Mouse (Mus musculus): ENCODE results near the gene 4930563M21Rik. TPM values are rescaled to one million over a fixed set of nuclear protein-coding genes. Genes with fewer than 3 reads are reported as not detected.

Gene 4930563M21Rik
- polyA plus RNA-seq, 1 experiment from 2014 or later = 0.20 TPM

- peak; percentile 97 for DNase-seq (ENCODE audit: low spot score)
- peak within 1 kb of the TSS; percentile 72 for H3K4me3 ChIP-seq
- peaks cover 4% of the 10 kb centered on the region; the same call in 1 of the 2 replicates for H3K36me3 ChIP-seq (replicated peaks)
- H3K27ac ChIP-seq (replicated peaks) = peak within 1 kb of the TSS; percentile 93
- WGBS = under 1% methylated on average over 60 of the region's 60 CpGs
- H3K9me3 ChIP-seq = no peaks in the 10 kb centered on the region
- H3K27me3 ChIP-seq (replicated peaks; ENCODE audit: low read depth, poor library complexity, severe bottlenecking) = no peaks in the 10 kb centered on the region
- peaks cover 20% of the 10 kb centered on the region for H3K4me1 ChIP-seq
Observed at GRCm38 (mm10) chr9:55937664-55938617, 72.4 kb downstream of the 4930563M21Rik start, which contains the start of gene Scaper. Scaper (minus strand) TSS chr9:55938119.

DNA sequence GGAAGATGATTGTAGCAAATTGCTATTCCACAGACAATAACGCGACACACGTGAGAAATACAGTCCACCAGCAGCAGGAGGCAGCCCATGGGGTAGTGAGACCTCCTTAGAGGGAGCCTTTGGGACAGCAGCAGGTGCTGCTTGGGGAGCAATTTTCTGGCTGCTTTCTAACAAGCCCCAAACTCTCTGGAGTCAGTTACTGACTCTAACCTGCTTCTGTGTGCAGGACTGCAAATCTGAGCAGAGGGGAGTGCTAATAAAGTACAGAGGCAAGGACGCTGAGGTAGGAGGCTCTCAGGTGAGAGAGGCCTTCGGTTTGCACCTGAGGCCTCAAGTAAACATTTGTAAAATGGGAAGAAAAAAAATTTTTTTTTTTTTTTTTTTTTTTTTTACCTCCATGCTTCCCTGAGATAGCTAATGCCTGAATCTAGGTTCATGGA lies 73.1 kb downstream of the 4930563M21Rik start:
- Histone ChIP-seq H3K36me3 (replicated peaks) (0 out of 2 replicates have a peak, but pooled peaks cover 2% of the 10 kb centered on the region), H3K4me3 (peak overlapping the region; percentile 72), H3K27me3 (replicated peaks; ENCODE audit: low read depth, poor library complexity, severe bottlenecking) (no peaks in the 10 kb centered on the region), H3K4me1 (peaks cover 20% of the 10 kb centered on the region), H3K9me3 (no peaks in the 10 kb centered on the region), H3K27ac (replicated peaks) (peak overlapping the region; percentile 93)
- WGBS = 49% methylated on average over 5 of the region's 5 CpGs
- DNase-seq (ENCODE audit: low spot score) = peak; percentile 16

DNA sequence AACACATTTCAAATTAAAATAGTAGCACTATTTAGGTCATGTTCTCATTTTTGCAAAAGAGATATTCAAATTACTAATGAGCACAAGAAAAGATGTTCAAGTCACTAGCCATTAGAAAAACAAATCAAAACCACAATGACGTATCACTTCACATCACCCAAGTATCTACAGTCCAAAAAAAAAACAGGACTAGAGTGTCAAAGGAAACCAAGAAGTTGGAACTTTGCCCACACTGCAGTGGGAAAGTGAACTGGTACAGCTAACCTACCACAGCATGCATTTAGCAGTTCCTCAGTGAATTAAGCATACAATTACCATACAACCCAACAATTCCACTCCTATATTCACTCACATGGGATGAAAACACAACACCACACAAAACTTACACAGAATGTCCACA lies 77.9 kb downstream of the 4930563M21Rik start:
- Histone ChIP-seq H3K36me3 (replicated peaks) (no peaks in the 10 kb centered on the region), H3K27me3 (replicated peaks; ENCODE audit: low read depth, poor library complexity, severe bottlenecking) (no peaks in the 10 kb centered on the region), H3K27ac (replicated peaks) (no peak overlapping the region), H3K4me3 (no peak overlapping the region), H3K9me3 (no peaks in the 10 kb centered on the region), H3K4me1 (peaks cover 4% of the 10 kb centered on the region)
- no peak for DNase-seq (ENCODE audit: low spot score)
- 87% methylated on average over 1 of the region's 1 CpGs for WGBS

DNA sequence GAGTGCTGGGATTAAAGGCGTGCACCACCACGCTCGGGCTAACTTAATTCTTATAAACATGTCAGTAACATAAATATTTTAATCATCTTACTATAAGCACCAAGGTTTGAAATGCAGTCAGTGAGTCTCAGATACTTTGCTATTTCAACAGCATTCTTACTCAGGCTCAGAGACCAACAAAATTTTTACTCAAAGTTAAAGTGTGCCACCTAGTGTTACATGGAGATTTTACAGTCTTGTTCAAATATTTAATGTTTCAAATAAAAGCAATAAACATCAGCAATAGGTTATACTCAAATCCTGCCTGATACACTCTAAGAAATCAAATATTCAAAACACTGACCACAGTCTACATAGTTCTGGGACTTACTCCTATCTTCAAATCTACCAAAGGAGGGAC lies 91.8 kb downstream of the 4930563M21Rik start:
- Histone ChIP-seq H3K27me3 (replicated peaks; ENCODE audit: low read depth, poor library complexity, severe bottlenecking) (no peaks in the 10 kb centered on the region), H3K4me1 (no peaks in the 10 kb centered on the region), H3K27ac (replicated peaks) (no peak overlapping the region), H3K9me3 (no peaks in the 10 kb centered on the region), H3K4me3 (no peak overlapping the region), H3K36me3 (replicated peaks) (no peaks in the 10 kb centered on the region)
- DNase-seq (ENCODE audit: low spot score) = no peak
- 71% methylated on average over 3 of the region's 3 CpGs for WGBS

GRCm38 (mm10) chr9:55916751-55917150 lies 93.6 kb downstream of the 4930563M21Rik start:
- no peak for DNase-seq (ENCODE audit: low spot score)
- no peak overlapping the region for H3K27ac ChIP-seq (replicated peaks)
- no peak overlapping the region for H3K4me3 ChIP-seq
- H3K27me3 ChIP-seq (replicated peaks; ENCODE audit: low read depth, poor library complexity, severe bottlenecking) = no peaks in the 10 kb centered on the region
- H3K36me3 ChIP-seq (replicated peaks) = no peaks in the 10 kb centered on the region
- H3K4me1 ChIP-seq = no peaks in the 10 kb centered on the region
- H3K9me3 ChIP-seq = no peaks in the 10 kb centered on the region

Other genes starting within 250 kb of the 4930563M21Rik start
- 6.9 and 7.4 TPM in 2 replicates for gene Scaper, start 72.4 kb downstream of the 4930563M21Rik start, polyA plus RNA-seq (2016; fragmentation: Nextera tagmentation; extraction: Ambion mirVana)
- gene Rcn2, start 31.3 kb upstream of the 4930563M21Rik start, polyA plus RNA-seq (2016; fragmentation: Nextera tagmentation; extraction: Ambion mirVana) = 275 and 285 TPM in 2 replicates
- gene Pstpip1, start 79.4 kb upstream of the 4930563M21Rik start, polyA plus RNA-seq (2016; fragmentation: Nextera tagmentation; extraction: Ambion mirVana) = 0.49 and 1.00 TPM in 2 replicates
- 474 and 482 TPM in 2 replicates for gene Tspan3, start 154.9 kb upstream of the 4930563M21Rik start, polyA plus RNA-seq (2016; fragmentation: Nextera tagmentation; extraction: Ambion mirVana)

Data from embryonic facial prominence, embryonic 10.5 days (tissue).